ENCODE assay signal across 30 mouse cellular contexts in genomic region chr8:93881381-93881780, GRCm38 (mm10).
A peak's percentile ranks its signal among the peaks of the same experiment; 100 is the strongest.
DNase-seq lines count a peak whose midpoint lies in the region; ATAC-seq and TF ChIP-seq lines count a peak whose summit lies in the region.
"Had no signal": no experiment of that assay in that cellular context is flagged by ENCODE, and none has a peak within 500 bp of the region (broad histone marks: within the 10 kb centered on the region; RNA-seq: fewer than 3 reads in every experiment).

No protein-coding gene starts in this region.

- H3K4me2 ChIP-seq in midbrain, embryonic 11.5 days = no peak overlapping the region
- H3K4me2 ChIP-seq in midbrain, embryonic 13.5 days (replicated peaks) = no peak overlapping the region
- H3K4me2 ChIP-seq: embryonic facial prominence, embryonic 13.5 days; forebrain, embryonic 12.5 days; forebrain, embryonic 15.5 days; heart, embryonic 12.5 days; heart, embryonic 15.5 days; hindbrain, embryonic 13.5 days; intestine, embryonic 15.5 days had no signal

- H3K27me3 ChIP-seq in midbrain, embryonic 11.5 days (ENCODE audit: control insufficient read depth, insufficient read depth, low read length) = no peaks in the 10 kb centered on the region
- H3K27me3 ChIP-seq in midbrain, embryonic 13.5 days = no peaks in the 10 kb centered on the region
- H3K27me3 ChIP-seq: embryonic facial prominence, embryonic 13.5 days; forebrain, embryonic 12.5 days; forebrain, embryonic 15.5 days; heart, embryonic 12.5 days; heart, embryonic 15.5 days; hindbrain, embryonic 13.5 days; intestine, embryonic 15.5 days had no signal

- H3K9ac ChIP-seq in midbrain, embryonic 11.5 days (ENCODE audit: low read length) = no peak overlapping the region
- H3K9ac ChIP-seq in midbrain, embryonic 13.5 days (replicated peaks) = no peak overlapping the region
- H3K9ac ChIP-seq: embryonic facial prominence, embryonic 13.5 days; forebrain, embryonic 12.5 days; forebrain, embryonic 15.5 days; heart, embryonic 12.5 days; heart, embryonic 15.5 days; hindbrain, embryonic 13.5 days; intestine, embryonic 15.5 days had no signal

- no peak for DNase-seq in frontal cortex, postnatal 14 days (ENCODE audit: low spot score in 2 of 2)
- peak; percentile 39 for DNase-seq in midbrain, embryonic 11.5 days (ENCODE audit: low spot score, missing footprints)
- no peak for DNase-seq in right cerebral cortex, adult 18-20 months
- DNase-seq: adrenal gland, adult 8-10 months; adrenal gland, postnatal 25 days; cerebellum, adult 11 months; cerebellum, adult 9-11 months; cerebellum, postnatal 25 days; embryo, embryonic 11 days; gastrocnemius, adult 2 months; gastrocnemius, postnatal 14 days; heart, adult 18-20 months; heart, postnatal 10 days; heart, postnatal 36 days had no signal

- H3K27ac ChIP-seq in midbrain, embryonic 11.5 days (ENCODE audit: low read depth, low read length) = no peak overlapping the region
- H3K27ac ChIP-seq in midbrain, embryonic 13.5 days = no peak overlapping the region
- H3K27ac ChIP-seq in cortical plate, adult 2 months (ENCODE audit: insufficient read depth, low read length) = 0 out of 2 replicates have a peak overlapping the region, but pooled peaks have one; percentile 33
- H3K27ac ChIP-seq: embryonic facial prominence, embryonic 10.5 days; embryonic facial prominence, embryonic 13.5 days; forebrain, embryonic 12.5 days; forebrain, embryonic 15.5 days; gastrocnemius, adult 2 months; heart, embryonic 15.5 days; hindbrain, embryonic 10.5 days; hindbrain, embryonic 13.5 days; intestine, embryonic 15.5 days had no signal

- no peak for TF ChIP-seq CTCF in cortical plate, adult 2 months (IDR thresholded peaks at IDR 0.05; ENCODE audit: extremely low read depth, insufficient read depth, low read length)

- no peaks in the 10 kb centered on the region for H3K36me3 ChIP-seq in midbrain, embryonic 11.5 days (ENCODE audit: control insufficient read depth, insufficient read depth, low read length)
- peaks cover 5% of the 10 kb centered on the region; the same call in 1 of the 2 replicates for H3K36me3 ChIP-seq in midbrain, embryonic 13.5 days
- H3K36me3 ChIP-seq: embryonic facial prominence, embryonic 10.5 days; embryonic facial prominence, embryonic 13.5 days; forebrain, embryonic 15.5 days; heart, embryonic 12.5 days; heart, embryonic 15.5 days; hindbrain, embryonic 10.5 days; intestine, embryonic 15.5 days had no signal

- no peaks in the 10 kb centered on the region for H3K9me3 ChIP-seq in midbrain, embryonic 11.5 days (ENCODE audit: control insufficient read depth, low read length)
- H3K9me3 ChIP-seq in midbrain, embryonic 13.5 days = no peaks in the 10 kb centered on the region
- H3K9me3 ChIP-seq: embryonic facial prominence, embryonic 10.5 days; embryonic facial prominence, embryonic 13.5 days; forebrain, embryonic 12.5 days; forebrain, embryonic 15.5 days; heart, embryonic 12.5 days; heart, embryonic 15.5 days; hindbrain, embryonic 10.5 days; hindbrain, embryonic 13.5 days; intestine, embryonic 15.5 days had no signal

- H3K4me3 ChIP-seq in midbrain, embryonic 11.5 days (ENCODE audit: low read depth, low read length) = no peak overlapping the region
- H3K4me3 ChIP-seq in midbrain, embryonic 13.5 days (replicated peaks) = no peak overlapping the region
- no peak overlapping the region for H3K4me3 ChIP-seq in cortical plate, adult 2 months (ENCODE audit: insufficient read depth, low read length)
- H3K4me3 ChIP-seq: embryonic facial prominence, embryonic 10.5 days; embryonic facial prominence, embryonic 13.5 days; erythroblast, embryonic 14.5 days; forebrain, embryonic 12.5 days; forebrain, embryonic 15.5 days; gastrocnemius, adult 2 months; heart, embryonic 12.5 days; heart, embryonic 15.5 days; hindbrain, embryonic 10.5 days; hindbrain, embryonic 13.5 days; intestine, embryonic 15.5 days had no signal

- WGBS in midbrain, embryonic 11.5 days = 92% methylated on average over 6 of the region's 6 CpGs
- WGBS in midbrain, embryonic 13.5 days = 95% methylated on average over 6 of the region's 6 CpGs

- ATAC-seq in frontal cortex, adult (ENCODE audit: low TSS enrichment) = peak; percentile 17; the same call in 1 of the 2 replicates
- ATAC-seq in midbrain, embryonic 11.5 days (ENCODE audit: low FRiP score) = no peak
- ATAC-seq in midbrain, embryonic 13.5 days = no peak
- ATAC-seq: activated CD4-positive, CD25-positive, alpha-beta regulatory T cell, adult 4 months; CD4-positive, CD25-positive, alpha-beta regulatory T cell, adult 4 months; forebrain, embryonic 15.5 days; hindbrain, embryonic 16.5 days; intestine, embryonic 15.5 days had no signal

- H3K4me1 ChIP-seq in midbrain, embryonic 11.5 days (ENCODE audit: control insufficient read depth, insufficient read depth, low read length) = no peaks in the 10 kb centered on the region
- H3K4me1 ChIP-seq in midbrain, embryonic 13.5 days (replicated peaks) = peaks cover 18% of the 10 kb centered on the region
- peaks cover 29% of the 10 kb centered on the region for H3K4me1 ChIP-seq in cortical plate, adult 2 months (ENCODE audit: control insufficient read depth, insufficient read depth, low read length)
- H3K4me1 ChIP-seq: embryonic facial prominence, embryonic 13.5 days; heart, embryonic 12.5 days; heart, embryonic 15.5 days; intestine, embryonic 15.5 days had no signal

- no peak for TF ChIP-seq POLR2A in cortical plate, adult 2 months (IDR thresholded peaks at IDR 0.05; ENCODE audit: extremely low read depth, insufficient read depth, low read length)
